Mouse (Mus musculus) forebrain, embryonic 12.5 days (tissue): Measurements from ENCODE around the gene Glp1r. TPM values are rescaled to one million over a fixed set of nuclear protein-coding genes. Genes with fewer than 3 reads are reported as not detected.

Experiments used
- ATAC-seq: fragments of 200-750 bp; cut with Nextera tagmentation; 2 replicates; pipeline ENCODE4 v1.8.0; 2017; ENCODE audit warnings: moderate TSS enrichment; ENCODE audit not compliant: low FRiP score
- H3K27ac ChIP-seq: fragments of 300-500 bp; sonication (generic); 2 replicates; pipeline ENCODE4 v1.5.1; 2016; ENCODE audit warnings: mild to moderate bottlenecking
- H3K27me3 ChIP-seq: fragments of 300-500 bp; sonication (generic); 2 replicates; pipeline ENCODE4 v1.6.1; 2016; ENCODE audit warnings: mild to moderate bottlenecking
- H3K36me3 ChIP-seq: fragments of 300-500 bp; sonication (generic); replicated peaks from 2 replicates; pipeline ENCODE4 v1.6.1; 2016; ENCODE audit warnings: mild to moderate bottlenecking
- H3K4me1 ChIP-seq: fragments of 300-500 bp; sonication (generic); 2 replicates; pipeline ENCODE4 v1.6.1; 2016
- H3K4me2 ChIP-seq: fragments of 300-500 bp; sonication (generic); 2 replicates; pipeline ENCODE4 v1.6.1; 2016; ENCODE audit warnings: mild to moderate bottlenecking, moderate library complexity
- H3K4me3 ChIP-seq: fragments of 300-500 bp; sonication (generic); replicated peaks from 2 replicates; pipeline ENCODE4 v1.5.1; 2016; ENCODE audit warnings: mild to moderate bottlenecking
- H3K9ac ChIP-seq: fragments of 300-500 bp; sonication (generic); 2 replicates; pipeline ENCODE4 v1.6.1; 2016; ENCODE audit warnings: mild to moderate bottlenecking
- H3K9me3 ChIP-seq: fragments of 300-500 bp; sonication (generic); 2 replicates; pipeline ENCODE4 v1.6.1; 2016
- WGBS: fragments of 180-500 bp; shearing (Covaris S2); methylation state at CpG from one replicate; pipeline ENCODE4 v1.1.7; 2016; 5-methylcytosine and 5-hydroxymethylcytosine counted together
- polyA plus RNA-seq: library from polyadenylated mRNA; unstranded; fragments of >200 nt; fragmentation: Nextera tagmentation; extraction: Ambion mirVana; gene quantifications from 2 replicates; pipeline ENCODE4 v1.2.1, GENCODE M21; 2016

The Glp1r gene
- polyA plus RNA-seq, result 0.05 TPM in 2 replicates

DNA sequence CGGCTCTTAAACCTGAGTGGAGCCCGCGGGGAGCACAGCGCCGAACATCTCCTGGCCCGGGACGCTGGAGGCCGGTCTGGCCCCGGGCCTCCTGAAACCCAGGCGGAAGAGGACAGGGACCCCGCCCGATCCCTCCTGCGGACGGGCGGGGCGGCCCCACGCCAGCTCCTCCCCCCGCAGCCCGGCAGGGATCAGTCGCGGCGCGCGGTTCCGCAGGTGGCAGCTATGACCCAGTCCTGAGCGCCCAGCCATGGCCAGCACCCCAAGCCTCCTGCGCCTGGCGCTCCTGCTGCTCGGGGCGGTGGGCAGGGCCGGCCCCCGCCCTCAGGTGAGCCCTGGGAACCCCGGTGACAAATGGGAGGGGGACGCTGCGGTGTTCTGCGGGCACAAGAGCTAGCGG is at the start of gene Glp1r:
Glp1r (plus strand) TSS at position 191 of the 400 bp plus-strand sequence.
- Histone ChIP-seq H3K36me3 (no peaks in the 10 kb centered on the region), H3K4me1 (peaks cover 11% of the 10 kb centered on the region), H3K27ac (no peak within 1 kb of the TSS), H3K9ac (peak within 1 kb of the TSS; percentile 59), H3K4me3 (peak within 1 kb of the TSS; percentile 50), H3K9me3 (no peaks in the 10 kb centered on the region), H3K4me2 (peak within 1 kb of the TSS; percentile 98), H3K27me3 (peaks cover 54% of the 10 kb centered on the region)
- no peak for ATAC-seq
- under 1% methylated on average over 33 of the region's 37 CpGs for WGBS

DNA sequence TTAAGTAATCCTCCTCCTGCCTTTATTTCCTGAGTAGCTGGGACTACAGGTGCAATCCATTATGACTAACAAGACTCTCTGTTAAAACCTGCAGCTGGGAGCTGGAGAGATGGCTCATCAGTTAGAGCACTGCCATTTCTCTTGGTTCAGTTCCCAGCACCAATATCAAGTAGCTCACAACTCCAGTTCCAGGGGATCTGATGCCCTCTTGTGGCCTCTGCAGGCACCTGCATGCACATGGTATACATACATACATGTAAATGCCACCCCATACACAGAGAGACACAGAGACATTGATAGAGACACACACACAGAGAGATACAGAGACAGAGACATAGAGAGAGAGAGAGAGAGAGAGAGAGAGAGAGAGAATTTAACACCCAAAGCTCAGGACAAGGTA is 49.3 kb upstream of the Glp1r start:
- H3K27ac ChIP-seq, result no peak overlapping the region
- H3K36me3 ChIP-seq, result no peaks in the 10 kb centered on the region
- H3K4me3 ChIP-seq, result no peak overlapping the region
- no peaks in the 10 kb centered on the region for H3K27me3 ChIP-seq
- no peak overlapping the region for H3K9ac ChIP-seq
- no peak overlapping the region for H3K4me2 ChIP-seq
- H3K4me1 ChIP-seq, result no peaks in the 10 kb centered on the region
- no peak for ATAC-seq
- no peaks in the 10 kb centered on the region for H3K9me3 ChIP-seq

DNA sequence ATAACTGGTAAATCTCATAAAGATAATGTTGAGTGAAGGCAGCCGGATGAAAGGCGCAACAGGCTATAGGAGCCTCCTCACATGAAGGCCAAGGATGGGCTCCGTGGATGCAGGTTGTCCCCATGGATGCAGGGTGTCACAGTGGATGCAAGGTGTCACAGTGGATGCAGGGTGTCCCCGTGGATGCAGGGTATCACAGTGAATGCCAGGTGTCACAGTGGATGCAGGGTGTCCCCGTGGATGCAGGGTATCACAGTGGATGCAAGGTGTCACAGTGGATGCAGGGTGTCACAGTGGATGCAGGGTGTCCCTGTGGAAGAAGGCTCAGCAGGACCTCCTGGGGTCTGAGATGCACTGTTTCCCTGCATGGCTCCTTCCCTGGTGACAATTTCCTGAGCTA is 44.3 kb upstream of the Glp1r start:
- Histone ChIP-seq H3K4me3 (no peak overlapping the region), H3K4me2 (no peak overlapping the region), H3K27ac (no peak overlapping the region), H3K27me3 (no peaks in the 10 kb centered on the region), H3K9ac (no peak overlapping the region), H3K9me3 (no peaks in the 10 kb centered on the region), H3K36me3 (no peaks in the 10 kb centered on the region), H3K4me1 (peaks cover 18% of the 10 kb centered on the region)
- WGBS, result 93% methylated on average over 5 of the region's 5 CpGs
- ATAC-seq, result no peak

DNA sequence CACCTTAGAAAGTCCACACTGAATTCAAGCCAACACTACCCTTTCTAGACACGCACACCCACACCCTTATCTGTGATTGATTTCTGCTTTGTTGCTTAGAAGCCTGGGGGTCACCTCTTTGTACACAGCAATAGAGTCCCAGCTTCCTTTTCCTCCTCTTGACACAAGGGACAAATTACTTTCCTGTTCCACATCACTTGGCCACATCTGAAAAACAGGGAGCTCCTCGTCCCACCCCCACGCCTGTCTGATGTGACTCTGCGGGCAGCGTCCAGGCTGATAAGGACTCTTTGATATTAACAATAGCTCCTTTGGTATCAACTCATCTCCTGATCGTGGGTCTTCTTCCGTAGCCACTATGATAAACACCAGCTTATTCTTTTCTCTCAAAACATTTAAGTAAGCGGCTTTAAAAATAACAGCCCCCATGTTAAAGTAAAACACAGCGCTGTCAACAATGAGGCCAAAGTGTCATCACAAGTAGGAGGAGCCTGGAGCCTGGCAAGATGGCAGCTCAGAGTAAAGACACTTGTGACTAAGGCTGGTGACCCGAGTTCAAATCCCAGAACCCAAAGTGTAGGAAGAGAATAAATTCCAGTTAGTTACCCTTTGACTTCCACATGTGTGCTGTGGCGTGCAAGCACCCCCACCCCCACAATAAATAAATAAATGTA is 42.9 kb upstream of the Glp1r start:
- H3K4me2 ChIP-seq, result no peak overlapping the region
- H3K9ac ChIP-seq, result no peak overlapping the region
- no peak overlapping the region for H3K4me3 ChIP-seq
- WGBS, result 77% methylated on average over 11 of the region's 11 CpGs
- H3K27ac ChIP-seq, result no peak overlapping the region
- H3K36me3 ChIP-seq, result no peaks in the 10 kb centered on the region
- H3K9me3 ChIP-seq, result no peaks in the 10 kb centered on the region
- peaks cover 23% of the 10 kb centered on the region for H3K4me1 ChIP-seq
- ATAC-seq, result no peak
- H3K27me3 ChIP-seq, result no peaks in the 10 kb centered on the region

DNA sequence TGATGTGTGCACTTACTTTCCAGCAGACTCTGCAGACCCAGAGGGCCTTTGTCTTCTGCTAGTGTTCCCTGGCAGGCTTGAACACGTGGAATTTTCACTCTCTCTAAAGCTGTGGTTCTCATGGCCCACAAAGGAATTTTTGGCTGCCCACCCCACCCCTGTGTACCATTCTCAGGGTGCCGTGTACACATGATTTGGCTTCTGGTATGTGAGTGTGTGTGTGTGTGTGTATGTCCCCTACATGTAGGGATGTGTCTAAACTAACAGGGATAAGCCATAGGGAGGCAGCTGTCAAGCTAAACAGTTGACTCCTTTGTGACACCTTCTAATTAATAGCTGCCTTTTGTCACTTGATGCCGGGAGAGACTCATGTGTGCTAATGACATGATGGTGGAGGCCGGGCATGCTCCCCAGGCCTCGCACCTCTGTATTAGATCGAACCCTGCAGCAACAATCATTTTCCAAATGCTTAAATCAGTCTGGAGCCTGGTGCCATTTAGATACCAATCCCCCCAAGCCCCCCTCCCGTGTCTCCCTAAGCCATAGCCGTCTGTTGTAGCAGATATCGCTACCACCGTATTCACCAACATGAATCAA is 41.5 kb upstream of the Glp1r start:
- Histone ChIP-seq H3K9ac (no peak overlapping the region), H3K27ac (peak overlapping the region; percentile 72), H3K4me1 (peaks cover 23% of the 10 kb centered on the region), H3K36me3 (no peaks in the 10 kb centered on the region), H3K27me3 (no peaks in the 10 kb centered on the region), H3K4me3 (no peak overlapping the region), H3K4me2 (no peak overlapping the region), H3K9me3 (no peaks in the 10 kb centered on the region)
- ATAC-seq, result peak; percentile 79
- 22% methylated on average over 10 of the region's 10 CpGs for WGBS

DNA sequence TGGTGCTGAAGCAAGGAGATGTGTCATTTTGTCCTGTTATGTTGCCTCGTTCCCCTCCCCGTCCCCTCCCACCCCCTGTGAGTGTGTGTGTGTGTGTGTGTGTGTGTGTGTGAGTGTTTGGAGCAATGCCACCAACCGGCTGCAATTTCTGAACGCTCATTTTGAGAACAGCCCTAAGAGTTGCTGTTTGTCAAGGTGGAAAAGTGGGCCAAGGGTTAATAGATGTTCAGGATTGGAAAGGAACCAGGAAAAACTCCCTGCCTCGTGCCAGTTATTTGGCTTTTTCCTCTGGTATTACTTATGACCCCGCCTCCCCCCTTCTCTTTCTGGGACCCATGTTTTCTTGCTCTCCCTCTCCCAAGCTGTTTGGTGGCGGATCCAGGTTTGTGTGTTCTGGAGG is 41.0 kb upstream of the Glp1r start:
- no peaks in the 10 kb centered on the region for H3K36me3 ChIP-seq
- 41% methylated on average over 7 of the region's 7 CpGs for WGBS
- no peak overlapping the region for H3K4me3 ChIP-seq
- no peak overlapping the region for H3K9ac ChIP-seq
- H3K27me3 ChIP-seq, result no peaks in the 10 kb centered on the region
- ATAC-seq, result no peak; the same call in 1 of the 2 replicates
- peak overlapping the region; percentile 72 for H3K27ac ChIP-seq
- H3K4me2 ChIP-seq, result no peak overlapping the region
- peaks cover 23% of the 10 kb centered on the region for H3K4me1 ChIP-seq
- no peaks in the 10 kb centered on the region for H3K9me3 ChIP-seq

DNA sequence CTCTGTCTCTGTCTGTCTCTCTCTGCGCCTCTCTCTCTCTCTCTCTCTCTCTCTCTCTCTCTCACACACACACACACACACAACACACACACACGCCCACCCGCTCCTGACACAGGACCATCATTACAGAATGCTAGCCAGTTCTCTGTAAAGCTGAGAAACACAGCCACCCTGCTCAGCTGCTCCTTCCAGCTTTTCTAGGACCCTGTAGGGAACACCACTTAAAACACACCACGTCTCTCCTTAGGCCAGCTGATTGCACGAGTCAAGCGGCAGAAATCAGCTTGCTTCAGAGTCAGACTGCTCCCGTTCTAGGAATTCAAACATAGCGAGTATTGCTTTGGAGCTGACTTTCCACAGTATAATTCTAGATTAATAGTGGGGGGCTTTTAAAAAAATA is 35.3 kb upstream of the Glp1r start:
- Histone ChIP-seq H3K4me2 (no peak overlapping the region), H3K9ac (no peak overlapping the region), H3K27me3 (no peaks in the 10 kb centered on the region), H3K9me3 (no peaks in the 10 kb centered on the region), H3K4me3 (no peak overlapping the region), H3K4me1 (peaks cover 5% of the 10 kb centered on the region), H3K27ac (no peak overlapping the region), H3K36me3 (no peaks in the 10 kb centered on the region)
- ATAC-seq, result no peak
- 65% methylated on average over 8 of the region's 8 CpGs for WGBS

DNA sequence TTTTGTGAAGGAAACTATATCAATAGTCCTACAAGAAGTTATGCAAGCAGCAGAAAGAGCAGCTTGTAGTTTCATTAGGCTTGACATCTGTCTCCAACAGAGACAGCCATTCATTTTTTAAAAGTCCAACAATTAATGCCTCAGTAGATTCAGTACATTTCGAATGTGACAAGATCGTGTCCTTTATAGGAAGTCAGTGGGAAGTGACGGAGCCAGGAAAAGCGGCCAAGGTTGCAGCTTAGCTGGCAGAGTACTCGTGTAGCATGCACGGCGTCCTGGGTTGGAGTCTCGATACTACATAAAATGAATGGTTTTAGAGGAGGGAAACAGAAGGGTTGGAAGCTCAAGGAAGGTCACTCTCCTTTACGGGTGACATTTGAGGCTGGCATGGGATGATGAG is 34.7 kb upstream of the Glp1r start:
- no peak overlapping the region for H3K9ac ChIP-seq
- ATAC-seq, result no peak
- H3K9me3 ChIP-seq, result no peaks in the 10 kb centered on the region
- no peak overlapping the region for H3K4me2 ChIP-seq
- 83% methylated on average over 9 of the region's 9 CpGs for WGBS
- no peak overlapping the region for H3K27ac ChIP-seq
- no peaks in the 10 kb centered on the region for H3K27me3 ChIP-seq
- H3K4me3 ChIP-seq, result no peak overlapping the region
- no peaks in the 10 kb centered on the region for H3K36me3 ChIP-seq
- H3K4me1 ChIP-seq, result peaks cover 5% of the 10 kb centered on the region

DNA sequence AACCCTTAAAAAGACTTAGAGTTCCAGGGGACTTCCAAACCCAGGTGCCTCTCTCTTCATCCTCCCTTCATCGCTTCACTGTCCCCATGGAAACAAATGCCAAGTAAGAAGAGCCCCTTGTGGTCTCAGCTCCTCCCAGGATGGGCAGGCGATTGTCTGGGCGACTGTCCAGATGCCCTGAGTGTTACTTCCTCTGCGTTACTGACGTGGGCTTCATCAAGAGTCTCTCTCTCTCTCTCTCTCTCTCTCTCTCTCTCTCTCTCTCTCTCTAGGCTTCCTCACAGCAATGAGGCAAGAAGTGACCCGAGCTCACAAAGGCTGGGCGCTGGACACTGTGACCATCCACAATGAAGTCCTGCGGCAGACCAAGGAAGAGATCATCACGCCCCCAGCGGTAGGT is 30.6 kb upstream of the Glp1r start:
- Histone ChIP-seq H3K27ac (no peak overlapping the region), H3K9me3 (peaks cover 5% of the 10 kb centered on the region; the same call in 1 of the 2 replicates), H3K4me1 (no peaks in the 10 kb centered on the region), H3K4me2 (no peak overlapping the region), H3K36me3 (no peaks in the 10 kb centered on the region), H3K27me3 (no peaks in the 10 kb centered on the region), H3K9ac (no peak overlapping the region), H3K4me3 (no peak overlapping the region)
- WGBS, result 32% methylated on average over 10 of the region's 10 CpGs
- no peak for ATAC-seq

DNA sequence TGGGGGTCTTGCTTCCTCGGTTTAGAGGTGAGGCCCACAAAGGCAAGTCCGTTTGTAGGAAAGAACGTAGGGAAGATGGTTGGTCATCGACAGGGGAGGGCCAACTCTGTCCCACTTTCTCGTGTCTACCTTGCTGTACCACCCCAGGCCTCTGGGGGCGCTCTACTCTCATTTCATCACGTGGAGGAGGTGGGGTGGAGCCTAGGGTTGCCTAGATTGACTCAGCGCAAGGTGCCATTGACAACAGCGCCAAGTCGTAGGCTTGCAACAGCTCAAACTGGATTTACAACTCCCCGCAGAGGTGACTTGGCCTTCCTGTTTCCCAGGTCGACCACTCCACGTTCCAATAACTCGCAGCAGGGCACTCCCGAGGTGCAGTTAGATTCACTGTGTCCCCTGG is 27.3 kb upstream of the Glp1r start:
- H3K4me2 ChIP-seq, result no peak overlapping the region
- H3K27me3 ChIP-seq, result no peaks in the 10 kb centered on the region
- no peak overlapping the region for H3K9ac ChIP-seq
- H3K4me1 ChIP-seq, result no peaks in the 10 kb centered on the region; the same call in 1 of the 2 replicates
- H3K9me3 ChIP-seq, result peaks cover 5% of the 10 kb centered on the region; the same call in 1 of the 2 replicates
- no peaks in the 10 kb centered on the region for H3K36me3 ChIP-seq
- 67% methylated on average over 15 of the region's 15 CpGs for WGBS
- ATAC-seq, result no peak
- H3K4me3 ChIP-seq, result no peak overlapping the region
- H3K27ac ChIP-seq, result no peak overlapping the region

DNA sequence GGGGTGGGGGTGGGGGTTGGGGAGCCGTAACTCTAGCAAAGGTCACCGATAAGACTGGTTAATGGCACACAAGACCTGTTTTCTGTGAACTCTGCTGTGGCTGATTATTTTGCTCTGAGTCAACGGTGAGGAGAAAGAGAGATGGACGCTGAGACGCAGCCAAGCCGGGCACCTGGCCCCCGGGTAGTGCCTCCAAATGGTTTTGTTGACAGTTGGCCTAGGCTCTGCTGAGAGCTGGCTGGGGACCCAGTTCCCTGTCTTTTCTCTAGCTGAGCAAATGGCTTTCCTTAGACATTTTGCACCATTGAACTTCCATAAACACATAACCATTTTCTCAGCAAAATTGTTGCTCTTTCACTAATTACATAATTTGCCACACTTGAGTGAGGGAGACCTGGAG is 24.2 kb upstream of the Glp1r start:
- 91% methylated on average over 7 of the region's 7 CpGs for WGBS
- Histone ChIP-seq H3K27me3 (no peaks in the 10 kb centered on the region), H3K27ac (no peak overlapping the region), H3K4me1 (peaks cover 10% of the 10 kb centered on the region; the same call in 1 of the 2 replicates), H3K4me3 (no peak overlapping the region), H3K9ac (no peak overlapping the region), H3K36me3 (no peaks in the 10 kb centered on the region), H3K9me3 (peaks cover 5% of the 10 kb centered on the region; the same call in 1 of the 2 replicates), H3K4me2 (no peak overlapping the region)
- ATAC-seq, result no peak

DNA sequence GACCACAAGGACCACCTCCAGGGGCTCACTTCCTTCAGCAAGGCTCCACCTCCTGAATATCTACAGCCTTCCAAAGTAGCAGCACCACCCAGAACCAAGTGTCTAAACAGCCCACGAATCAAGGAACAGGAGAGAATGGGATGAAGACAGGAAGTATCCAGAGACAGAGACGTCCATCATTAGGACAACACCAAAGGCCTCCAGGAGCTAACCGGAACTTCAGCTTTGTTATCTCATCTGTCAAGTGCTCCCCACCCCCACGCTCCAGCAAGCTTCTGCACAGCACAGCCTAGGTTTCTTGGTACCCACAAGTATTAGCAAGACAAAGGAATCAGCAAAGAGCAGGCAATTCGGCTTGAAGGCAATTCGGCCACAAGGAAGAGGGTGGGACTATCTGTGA is 23.0 kb upstream of the Glp1r start:
- peaks cover 5% of the 10 kb centered on the region; the same call in 1 of the 2 replicates for H3K9me3 ChIP-seq
- peaks cover 16% of the 10 kb centered on the region; the same call in 1 of the 2 replicates for H3K4me1 ChIP-seq
- 0 out of 2 replicates have a peak, but pooled peaks cover 4% of the 10 kb centered on the region for H3K27me3 ChIP-seq
- no peak overlapping the region for H3K9ac ChIP-seq
- H3K4me2 ChIP-seq, result no peak overlapping the region
- WGBS, result 58% methylated on average over 6 of the region's 6 CpGs
- no peak overlapping the region for H3K4me3 ChIP-seq
- ATAC-seq, result no peak
- H3K36me3 ChIP-seq, result no peaks in the 10 kb centered on the region
- no peak overlapping the region for H3K27ac ChIP-seq

DNA sequence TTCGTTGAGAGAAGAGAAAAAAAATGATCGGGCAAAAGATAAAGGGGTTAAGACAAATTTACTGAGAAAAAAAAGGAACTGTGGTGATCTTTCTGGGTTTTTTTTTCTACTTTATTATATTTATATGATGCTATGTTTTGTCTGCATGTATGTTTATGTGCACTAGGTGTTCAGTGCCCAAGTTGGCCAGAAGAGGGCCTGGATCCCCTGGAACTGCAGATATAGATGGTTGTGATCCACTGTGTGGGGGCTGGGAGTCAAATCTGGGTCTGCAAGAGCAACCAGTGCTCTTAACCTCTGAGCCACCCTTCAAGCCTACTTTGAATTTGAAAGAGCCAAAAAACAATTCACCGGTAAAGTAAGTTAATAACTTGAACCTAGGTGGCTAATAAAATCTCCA is 21.2 kb upstream of the Glp1r start:
- Histone ChIP-seq H3K27me3 (0 out of 2 replicates have a peak, but pooled peaks cover 4% of the 10 kb centered on the region), H3K36me3 (no peaks in the 10 kb centered on the region), H3K4me3 (no peak overlapping the region), H3K4me2 (no peak overlapping the region), H3K9me3 (no peaks in the 10 kb centered on the region), H3K4me1 (peaks cover 16% of the 10 kb centered on the region; the same call in 1 of the 2 replicates), H3K27ac (no peak overlapping the region), H3K9ac (no peak overlapping the region)
- ATAC-seq, result no peak
- 78% methylated on average over 3 of the region's 3 CpGs for WGBS
